Mouse (Mus musculus): ENCODE measurements around the gene Fblim1. TPM values are rescaled to one million over a fixed set of nuclear protein-coding genes. Genes with fewer than 3 reads are reported as not detected.
"Not testable (repeated sequence)": the region's sequence is repeated elsewhere in the genome, so short reads cannot be mapped to it uniquely, and the experiment has no call there.

The Fblim1 gene
- polyA plus RNA-seq, 1 experiment from 2014 or later: 76.4 TPM

GRCm38 (mm10) chr4:141573359-141573966 lies 32.4 kb downstream of the Fblim1 start:
- H3K27ac ChIP-seq (ENCODE audit: low read length): peak overlapping the region; percentile 60
- peaks cover 24% of the 10 kb centered on the region for H3K4me1 ChIP-seq (ENCODE audit: insufficient read depth, low read length)
- H3K36me3 ChIP-seq (ENCODE audit: insufficient read depth, low read length): peaks cover 15% of the 10 kb centered on the region
- no peaks in the 10 kb centered on the region for H3K27me3 ChIP-seq (ENCODE audit: insufficient read depth, low read length)
- H3K9me3 ChIP-seq (ENCODE audit: low read length): peaks cover 4% of the 10 kb centered on the region; the same call in 1 of the 2 replicates
- H3K4me3 ChIP-seq (ENCODE audit: low read length): no peak overlapping the region
- no peak overlapping the region for H3K4me2 ChIP-seq (replicated peaks; ENCODE audit: low read depth, low read length)
- ATAC-seq (ENCODE audit: low FRiP score, low TSS enrichment): no peak
- 39% methylated on average over 6 of the region's 6 CpGs for WGBS
- no peak overlapping the region for H3K9ac ChIP-seq (replicated peaks; ENCODE audit: low read length)

DNA sequence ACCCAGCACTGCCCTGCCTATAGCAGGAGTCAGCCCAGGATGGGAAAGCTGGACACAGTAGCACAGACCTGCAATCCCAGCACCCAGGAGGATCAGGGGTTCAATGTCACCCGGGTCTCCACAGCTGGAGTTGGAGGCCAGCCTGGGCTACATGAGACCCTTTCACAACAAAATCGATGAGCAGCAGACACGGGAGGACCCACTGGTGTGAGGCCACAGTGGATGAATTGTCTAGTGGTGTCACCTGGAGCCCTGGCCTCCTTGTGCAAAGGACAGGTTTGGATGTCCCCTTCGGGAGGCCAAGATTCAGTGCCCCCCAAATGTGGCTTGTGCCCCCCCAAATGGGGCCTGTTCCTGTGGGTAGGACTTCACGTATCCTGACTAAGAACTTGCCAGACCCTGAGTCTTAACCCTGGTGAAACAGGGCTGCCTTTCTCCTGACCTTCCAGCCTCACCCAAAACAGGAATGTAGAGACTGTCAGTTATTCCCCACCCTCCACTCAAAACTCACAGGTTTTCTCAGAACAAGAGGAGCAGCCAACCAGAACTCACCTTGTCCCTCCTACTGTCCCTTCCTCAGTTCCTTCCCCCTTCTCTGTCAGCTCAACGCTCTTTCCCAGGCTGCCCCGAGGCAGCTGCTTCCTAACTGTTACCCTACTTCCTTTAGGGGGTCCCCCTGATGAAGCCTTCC lies 33.1 kb downstream of the Fblim1 start:
- Histone ChIP-seq H3K4me2 (replicated peaks; ENCODE audit: low read depth, low read length) (no peak overlapping the region), H3K36me3 (ENCODE audit: insufficient read depth, low read length) (peaks cover 15% of the 10 kb centered on the region)
- no peak for ATAC-seq (ENCODE audit: low FRiP score, low TSS enrichment)

DNA sequence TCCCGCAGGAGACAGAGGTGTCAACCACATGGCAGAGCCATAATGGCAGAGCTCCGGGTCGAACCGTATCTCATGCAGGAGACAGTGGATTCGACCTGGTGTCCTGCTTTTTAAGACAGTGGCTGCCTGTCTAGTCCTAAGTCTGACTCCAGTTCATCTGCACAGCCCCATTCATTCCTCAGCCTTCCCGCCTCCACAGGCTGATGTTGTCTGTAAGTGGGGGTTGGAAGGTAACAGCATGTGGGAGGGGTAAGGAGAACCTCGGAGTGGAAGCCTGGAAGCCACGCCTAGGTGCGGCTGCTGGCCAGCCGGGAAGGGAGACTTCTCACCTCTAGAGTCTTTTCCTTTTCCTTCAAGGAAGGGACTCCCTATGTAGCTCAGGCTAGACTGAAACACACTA lies 34.0 kb downstream of the Fblim1 start:
- Histone ChIP-seq H3K9me3 (ENCODE audit: low read length) (peaks cover 2% of the 10 kb centered on the region; the same call in 1 of the 2 replicates), H3K4me1 (ENCODE audit: insufficient read depth, low read length) (peaks cover 24% of the 10 kb centered on the region), H3K27me3 (ENCODE audit: insufficient read depth, low read length) (no peaks in the 10 kb centered on the region), H3K36me3 (ENCODE audit: insufficient read depth, low read length) (0 out of 2 replicates have a peak, but pooled peaks cover 7% of the 10 kb centered on the region), H3K9ac (replicated peaks; ENCODE audit: low read length) (no peak overlapping the region), H3K4me3 (ENCODE audit: low read length) (no peak overlapping the region), H3K4me2 (replicated peaks; ENCODE audit: low read depth, low read length) (no peak overlapping the region), H3K27ac (ENCODE audit: low read length) (no peak overlapping the region)
- no peak for ATAC-seq (ENCODE audit: low FRiP score, low TSS enrichment)
- WGBS: 31% methylated on average over 10 of the region's 10 CpGs

More for the DNA sequence above, 33.1 kb downstream of the Fblim1 start:
- Histone ChIP-seq H3K4me3 (ENCODE audit: low read length) (no peak overlapping the region), H3K27ac (ENCODE audit: low read length) (peak overlapping the region; percentile 60; the same call in 1 of the 2 replicates), H3K4me1 (ENCODE audit: insufficient read depth, low read length) (peaks cover 24% of the 10 kb centered on the region), H3K9me3 (ENCODE audit: low read length) (peaks cover 4% of the 10 kb centered on the region; the same call in 1 of the 2 replicates), H3K27me3 (ENCODE audit: insufficient read depth, low read length) (no peaks in the 10 kb centered on the region), H3K9ac (replicated peaks; ENCODE audit: low read length) (no peak overlapping the region)
- 76% methylated on average over 7 of the region's 7 CpGs for WGBS

GRCm38 (mm10) chr4:141571337-141571739 lies 34.6 kb downstream of the Fblim1 start:
- H3K4me1 ChIP-seq (ENCODE audit: insufficient read depth, low read length): peaks cover 24% of the 10 kb centered on the region
- no peak; the same call in 1 of the 2 replicates for ATAC-seq (ENCODE audit: low FRiP score, low TSS enrichment)
- WGBS: 32% methylated on average over 6 of the region's 6 CpGs
- H3K27me3 ChIP-seq (ENCODE audit: insufficient read depth, low read length): no peaks in the 10 kb centered on the region
- H3K36me3 ChIP-seq (ENCODE audit: insufficient read depth, low read length): 0 out of 2 replicates have a peak, but pooled peaks cover 1% of the 10 kb centered on the region
- no peak overlapping the region for H3K9ac ChIP-seq (replicated peaks; ENCODE audit: low read length)
- no peak overlapping the region for H3K4me3 ChIP-seq (ENCODE audit: low read length)
- H3K4me2 ChIP-seq (replicated peaks; ENCODE audit: low read depth, low read length): no peak overlapping the region
- no peaks in the 10 kb centered on the region for H3K9me3 ChIP-seq (ENCODE audit: low read length)
- H3K27ac ChIP-seq (ENCODE audit: low read length): no peak overlapping the region

DNA sequence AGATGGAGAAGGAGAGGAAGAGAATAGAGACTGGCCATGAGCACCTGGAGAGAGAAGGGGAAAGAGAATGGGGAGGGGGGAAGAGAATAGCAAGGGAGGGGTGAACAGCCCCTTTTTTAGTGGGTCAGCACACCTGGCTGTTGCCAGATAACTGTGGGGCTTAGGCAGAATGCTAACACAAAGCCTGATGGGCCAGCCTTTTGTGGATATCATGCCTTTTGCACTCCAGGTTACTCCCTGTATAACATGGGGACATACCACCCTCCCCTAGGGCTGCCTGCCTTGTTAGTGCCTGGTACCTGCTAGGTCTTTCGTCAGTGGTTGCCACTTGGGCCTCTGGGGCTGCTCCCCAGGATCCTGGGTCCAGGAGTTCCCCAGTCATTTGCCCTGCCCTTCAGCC lies 35.1 kb downstream of the Fblim1 start:
- WGBS: 91% methylated on average over 1 of the region's 1 CpGs
- H3K9ac ChIP-seq (replicated peaks; ENCODE audit: low read length): no peak overlapping the region

GRCm38 (mm10) chr4:141570004-141570403 lies 35.9 kb downstream of the Fblim1 start:
- Histone ChIP-seq H3K4me2 (replicated peaks; ENCODE audit: low read depth, low read length) (no peak overlapping the region), H3K9ac (replicated peaks; ENCODE audit: low read length) (no peak overlapping the region), H3K27me3 (ENCODE audit: insufficient read depth, low read length) (no peaks in the 10 kb centered on the region), H3K4me3 (ENCODE audit: low read length) (no peak overlapping the region), H3K36me3 (ENCODE audit: insufficient read depth, low read length) (no peaks in the 10 kb centered on the region), H3K27ac (ENCODE audit: low read length) (no peak overlapping the region), H3K9me3 (ENCODE audit: low read length) (no peaks in the 10 kb centered on the region), H3K4me1 (ENCODE audit: insufficient read depth, low read length) (peaks cover 24% of the 10 kb centered on the region)
- no peak for ATAC-seq (ENCODE audit: low FRiP score, low TSS enrichment)
- 61% methylated on average over 6 of the region's 6 CpGs for WGBS

More for the DNA sequence above, 35.1 kb downstream of the Fblim1 start:
- Histone ChIP-seq H3K36me3 (ENCODE audit: insufficient read depth, low read length) (no peaks in the 10 kb centered on the region), H3K9me3 (ENCODE audit: low read length) (no peaks in the 10 kb centered on the region), H3K27me3 (ENCODE audit: insufficient read depth, low read length) (no peaks in the 10 kb centered on the region), H3K4me2 (replicated peaks; ENCODE audit: low read depth, low read length) (no peak overlapping the region), H3K4me3 (ENCODE audit: low read length) (no peak overlapping the region), H3K27ac (ENCODE audit: low read length) (no peak overlapping the region), H3K4me1 (ENCODE audit: insufficient read depth, low read length) (peaks cover 24% of the 10 kb centered on the region)
- ATAC-seq (ENCODE audit: low FRiP score, low TSS enrichment): no peak

- 71% methylated on average over 5 of the region's 5 CpGs for WGBS
- H3K27ac ChIP-seq (ENCODE audit: low read length): no peak overlapping the region
- ATAC-seq (ENCODE audit: low FRiP score, low TSS enrichment): no peak
- H3K9me3 ChIP-seq (ENCODE audit: low read length): no peaks in the 10 kb centered on the region
- H3K36me3 ChIP-seq (ENCODE audit: insufficient read depth, low read length): no peaks in the 10 kb centered on the region
- H3K4me2 ChIP-seq (replicated peaks; ENCODE audit: low read depth, low read length): no peak overlapping the region
- H3K4me3 ChIP-seq (ENCODE audit: low read length): no peak overlapping the region
- H3K27me3 ChIP-seq (ENCODE audit: insufficient read depth, low read length): no peaks in the 10 kb centered on the region
- peaks cover 21% of the 10 kb centered on the region for H3K4me1 ChIP-seq (ENCODE audit: insufficient read depth, low read length)
- H3K9ac ChIP-seq (replicated peaks; ENCODE audit: low read length): no peak overlapping the region
Measured at GRCm38 (mm10) chr4:141568966-141569365, 36.9 kb downstream of the Fblim1 start.

DNA sequence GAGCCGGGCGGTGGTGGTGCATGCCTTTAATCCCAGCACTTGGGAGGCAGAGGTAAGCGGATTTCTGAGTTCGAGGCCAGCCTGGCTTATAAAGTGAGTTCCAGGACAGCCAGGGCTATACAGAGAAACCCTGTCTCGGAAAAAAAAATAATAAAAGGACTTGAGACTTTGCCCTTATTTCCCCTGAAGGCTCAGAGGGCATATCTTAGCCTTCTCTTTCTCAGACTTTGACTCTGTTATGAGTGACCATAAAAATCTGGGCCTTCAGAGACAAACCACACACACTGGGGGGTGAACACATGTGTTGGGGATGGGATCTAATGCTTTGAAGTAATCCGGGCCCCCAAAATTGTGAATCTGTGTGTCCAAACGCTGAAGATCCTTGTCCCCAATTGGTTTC lies 38.7 kb downstream of the Fblim1 start:
- not testable (repeated sequence) for H3K36me3 ChIP-seq (ENCODE audit: insufficient read depth, low read length); H3K9ac ChIP-seq (replicated peaks; ENCODE audit: low read length); ATAC-seq (ENCODE audit: low FRiP score, low TSS enrichment); H3K4me2 ChIP-seq (replicated peaks; ENCODE audit: low read depth, low read length); H3K27me3 ChIP-seq (ENCODE audit: insufficient read depth, low read length); H3K27ac ChIP-seq (ENCODE audit: low read length); H3K4me3 ChIP-seq (ENCODE audit: low read length); H3K9me3 ChIP-seq (ENCODE audit: low read length)
- H3K4me1 ChIP-seq (ENCODE audit: insufficient read depth, low read length): peaks cover 14% of the 10 kb centered on the region
- 83% methylated on average over 7 of the region's 7 CpGs for WGBS

DNA sequence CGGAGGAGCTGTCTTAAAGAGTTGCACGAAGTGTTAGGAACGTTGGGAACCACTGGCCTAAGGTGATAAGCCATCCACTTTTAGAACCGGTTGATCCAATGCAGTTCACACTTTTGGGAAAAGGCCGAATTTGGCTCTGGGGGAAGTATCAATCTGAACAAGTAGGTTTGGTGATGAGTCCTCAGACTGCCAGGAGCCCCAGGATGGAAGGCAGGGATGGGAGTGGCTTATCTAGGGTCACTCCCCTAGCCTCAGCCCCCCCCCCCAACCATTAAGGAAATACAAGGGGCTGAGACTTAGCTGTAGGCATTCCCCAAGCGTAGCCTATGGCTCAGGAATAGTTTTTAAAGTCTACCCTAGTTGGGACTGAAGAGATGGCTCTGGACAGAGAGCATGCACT lies 39.7 kb downstream of the Fblim1 start:
- ATAC-seq (ENCODE audit: low FRiP score, low TSS enrichment): no peak
- H3K27ac ChIP-seq (ENCODE audit: low read length): no peak overlapping the region
- WGBS: 89% methylated on average over 6 of the region's 6 CpGs
- no peaks in the 10 kb centered on the region for H3K9me3 ChIP-seq (ENCODE audit: low read length)
- H3K27me3 ChIP-seq (ENCODE audit: insufficient read depth, low read length): no peaks in the 10 kb centered on the region
- no peak overlapping the region for H3K9ac ChIP-seq (replicated peaks; ENCODE audit: low read length)
- no peaks in the 10 kb centered on the region for H3K36me3 ChIP-seq (ENCODE audit: insufficient read depth, low read length)
- H3K4me3 ChIP-seq (ENCODE audit: low read length): no peak overlapping the region
- no peak overlapping the region for H3K4me2 ChIP-seq (replicated peaks; ENCODE audit: low read depth, low read length)
- H3K4me1 ChIP-seq (ENCODE audit: insufficient read depth, low read length): peaks cover 12% of the 10 kb centered on the region

GRCm38 (mm10) chr4:141565325-141565724 lies 40.6 kb downstream of the Fblim1 start:
- H3K4me3 ChIP-seq (ENCODE audit: low read length): no peak overlapping the region
- H3K27ac ChIP-seq (ENCODE audit: low read length): peak overlapping the region; percentile 77
- no peak overlapping the region for H3K9ac ChIP-seq (replicated peaks; ENCODE audit: low read length)
- no peak overlapping the region for H3K4me2 ChIP-seq (replicated peaks; ENCODE audit: low read depth, low read length)
- H3K27me3 ChIP-seq (ENCODE audit: insufficient read depth, low read length): no peaks in the 10 kb centered on the region
- no peaks in the 10 kb centered on the region for H3K36me3 ChIP-seq (ENCODE audit: insufficient read depth, low read length)
- H3K4me1 ChIP-seq (ENCODE audit: insufficient read depth, low read length): peaks cover 8% of the 10 kb centered on the region
- no peak for ATAC-seq (ENCODE audit: low FRiP score, low TSS enrichment)
- H3K9me3 ChIP-seq (ENCODE audit: low read length): no peaks in the 10 kb centered on the region
- 54% methylated on average over 7 of the region's 7 CpGs for WGBS
